Mouse (Mus musculus): ENCODE data around the gene Edem2.
"Not testable (repeated sequence)": the region's sequence is repeated elsewhere in the genome, so short reads cannot be mapped to it uniquely, and the experiment has no call there.

Gene Edem2

GRCm38 (mm10) chr2:155735766-155736165 lies 6.5 kb upstream of the Edem2 start, which contains the start of gene Gm17581:
Gm17581 (minus strand) TSS chr2:155735866.
- not testable (repeated sequence) for DNase-seq (ENCODE audit: low spot score)

DNA sequence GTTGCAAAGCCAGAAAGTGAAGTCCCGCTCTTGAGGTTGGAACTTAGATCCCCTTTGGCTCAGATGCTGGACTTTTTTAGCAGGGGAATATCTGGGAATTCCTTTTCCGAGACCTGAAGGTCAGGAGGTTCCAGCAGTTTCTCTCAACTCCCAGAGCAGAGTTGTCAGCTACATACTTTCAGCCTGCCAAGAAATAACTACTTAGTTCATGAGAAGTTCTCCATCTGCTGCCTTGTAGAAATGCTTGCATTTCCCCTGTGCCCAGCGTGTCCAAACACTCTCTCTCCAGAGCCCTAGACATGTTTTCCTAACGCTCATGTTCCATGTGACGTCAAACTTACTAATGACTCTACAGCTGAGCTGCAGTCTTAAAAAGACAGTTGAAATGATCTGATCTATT lies 5.8 kb upstream of the Edem2 start:
- DNase-seq (ENCODE audit: low spot score), result no peak

DNA sequence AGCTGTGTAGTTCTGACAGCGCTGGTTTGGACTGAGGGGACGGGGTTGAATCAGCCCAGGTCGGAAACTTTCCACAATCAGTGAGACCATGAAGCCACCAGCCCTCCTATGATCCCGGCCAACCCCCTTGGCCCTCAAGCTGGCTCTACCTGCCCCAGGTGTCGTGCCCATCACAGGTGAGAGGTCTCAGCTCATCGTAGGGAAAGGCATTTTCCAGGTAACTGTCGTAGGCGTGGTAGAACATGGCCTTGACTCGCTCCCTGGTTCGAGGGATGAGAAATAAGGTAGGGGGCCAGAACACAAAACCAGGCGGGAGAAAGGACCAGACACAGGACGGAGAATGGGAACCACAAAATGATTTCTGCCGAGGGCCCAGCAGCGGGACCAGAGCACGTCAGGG lies 533 bp downstream of the Edem2 start:
- no peak for DNase-seq (ENCODE audit: low spot score)

GRCm38 (mm10) chr2:155727764-155728395 lies 1.4 kb downstream of the Edem2 start:
- DNase-seq (ENCODE audit: low spot score), result no peak

DNA sequence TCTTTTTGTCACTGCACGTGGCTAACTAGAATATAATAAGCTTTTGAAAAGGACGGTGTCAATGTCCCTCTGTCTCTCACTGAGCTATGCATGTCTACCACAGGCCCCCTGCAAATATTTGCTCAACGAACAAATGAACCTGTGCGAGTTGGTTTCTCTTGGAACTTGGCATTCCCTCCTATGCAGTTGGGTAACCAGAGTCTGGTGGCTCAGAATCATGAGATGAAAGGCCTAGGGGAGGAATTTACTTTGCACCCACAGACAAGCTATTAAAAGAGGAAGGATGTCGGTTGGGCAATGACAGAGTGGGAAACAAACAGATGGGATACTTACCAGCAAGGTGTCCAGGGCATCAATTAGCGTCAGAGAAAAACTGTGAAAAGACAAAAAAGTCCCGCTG lies 3.0 kb downstream of the Edem2 start:
- DNase-seq (ENCODE audit: low spot score), result no peak

DNA sequence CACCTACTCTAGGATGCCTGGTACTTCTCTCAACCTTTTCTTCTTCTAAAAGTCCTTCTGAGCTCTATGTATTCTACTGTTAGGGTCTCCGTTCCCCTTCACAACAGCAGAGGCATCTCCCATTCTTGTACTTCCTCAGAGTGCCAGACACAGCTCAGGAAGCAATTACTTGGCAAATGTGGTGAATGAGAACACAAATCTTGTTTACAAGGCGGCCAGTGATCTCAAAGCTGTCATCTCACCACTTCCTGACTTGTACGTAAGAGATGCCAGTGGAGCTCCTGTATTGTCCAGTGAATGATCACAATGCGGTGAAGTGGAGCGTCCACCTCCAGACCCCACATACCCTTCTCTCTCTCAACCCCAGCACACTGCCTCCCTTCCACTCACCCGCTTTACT lies 4.7 kb downstream of the Edem2 start:
- no peak for DNase-seq (ENCODE audit: low spot score)

DNA sequence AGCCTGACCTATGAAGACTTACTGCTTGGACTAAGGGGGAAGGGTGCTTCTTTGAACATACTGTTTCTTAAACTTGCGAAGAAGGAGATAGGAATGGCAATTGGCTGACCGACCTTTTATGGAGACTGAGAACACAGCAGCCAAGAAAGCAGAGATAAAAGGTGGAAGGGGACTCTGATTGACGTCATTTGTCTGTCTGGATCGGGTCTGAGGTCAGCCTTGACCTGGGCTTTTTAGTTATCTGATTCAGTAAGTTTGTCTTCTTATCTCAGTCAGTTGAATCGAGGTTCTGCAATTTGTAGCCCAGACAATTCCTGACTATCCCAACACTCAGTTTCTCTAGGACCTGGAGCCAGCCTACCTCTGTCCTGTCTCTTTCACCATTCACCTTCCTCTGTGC lies 5.2 kb downstream of the Edem2 start:
- DNase-seq (ENCODE audit: low spot score), result no peak

- DNase-seq (ENCODE audit: low spot score), result no peak
Observed at GRCm38 (mm10) chr2:155720585-155720984, 8.7 kb downstream of the Edem2 start.

DNA sequence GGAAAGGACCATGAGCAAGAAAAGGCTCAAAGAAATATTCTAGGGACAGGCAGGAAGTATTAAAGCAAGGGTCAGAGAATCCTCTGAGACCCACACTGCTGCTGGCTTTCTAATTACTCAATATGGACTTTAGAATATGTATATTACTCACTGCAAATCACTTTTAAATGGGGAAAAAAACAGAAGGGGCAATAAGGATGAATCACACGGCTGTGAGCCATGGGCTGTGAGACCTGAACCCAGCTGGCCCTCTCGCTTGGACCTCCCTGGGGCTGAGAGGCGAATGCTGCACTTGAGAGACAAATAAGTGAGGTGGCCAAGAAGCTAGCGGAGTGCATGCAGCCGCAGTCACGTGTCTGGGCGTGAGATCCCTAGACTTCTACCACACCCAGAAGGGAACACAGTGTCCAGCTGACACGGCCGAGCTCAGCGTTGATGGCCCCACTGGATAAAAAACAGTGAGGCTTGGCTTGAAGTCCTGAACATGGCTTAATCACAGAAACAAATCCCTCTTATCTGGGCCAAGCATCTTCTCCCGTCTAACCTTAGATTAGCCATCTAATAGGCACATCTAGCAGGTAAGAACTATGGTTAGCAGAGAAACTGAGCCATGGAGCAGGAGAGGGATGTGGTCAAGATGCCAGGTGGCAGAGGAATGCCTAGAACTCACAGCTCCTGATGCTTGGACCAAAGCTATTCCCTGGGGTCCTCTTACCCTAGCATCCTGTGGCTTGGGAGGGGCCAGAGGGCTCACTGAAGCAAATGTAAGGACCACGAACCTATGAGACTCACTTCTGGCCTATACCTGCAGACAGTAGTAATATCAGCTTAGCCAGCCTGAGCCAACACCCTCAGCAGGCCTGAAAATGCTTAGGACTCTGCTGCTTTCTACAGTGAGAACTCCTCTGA lies 11.9 kb downstream of the Edem2 start:
- no peak for DNase-seq (ENCODE audit: low spot score)

DNA sequence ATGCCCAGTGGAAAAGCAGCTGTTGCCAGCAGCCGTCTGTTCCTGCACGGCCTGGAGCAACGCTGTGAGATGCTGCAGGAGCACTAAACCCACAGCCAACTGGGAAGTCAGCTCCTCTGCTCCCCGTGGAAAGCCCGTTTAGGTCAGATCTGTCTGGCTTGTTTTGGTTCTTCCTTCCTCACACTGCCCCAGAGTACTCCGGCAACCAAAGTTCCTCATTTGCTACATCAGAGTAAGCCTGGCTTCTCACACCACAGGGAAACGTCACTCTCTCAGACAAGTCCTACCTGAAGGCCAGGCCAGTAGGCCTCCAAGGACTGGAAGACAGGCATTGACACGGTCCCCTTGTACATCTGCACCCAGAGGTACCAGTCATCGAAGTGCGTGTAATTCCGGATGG lies 18.7 kb downstream of the Edem2 start:
- no peak for DNase-seq (ENCODE audit: low spot score)

DNA sequence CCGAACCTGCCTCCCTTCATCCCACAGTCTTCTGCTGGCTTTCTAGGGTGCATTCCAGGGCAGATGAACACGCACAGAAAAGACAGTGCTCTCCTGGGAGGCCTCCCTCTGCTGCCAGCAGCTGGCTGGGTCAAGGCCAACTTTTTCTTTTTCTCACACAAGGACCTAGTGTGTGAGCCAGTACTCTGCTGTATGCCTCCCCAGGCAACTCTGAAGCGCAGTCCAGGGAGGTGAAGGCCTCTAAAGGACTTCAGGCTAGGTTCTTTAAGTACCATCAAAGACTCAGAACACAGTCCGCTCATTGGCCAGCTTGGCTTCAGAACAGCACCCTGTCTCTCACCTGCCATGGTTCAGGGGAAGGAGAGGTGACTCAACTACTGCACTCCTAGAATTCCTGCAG lies 22.0 kb downstream of the Edem2 start:
- peak; percentile 49 for DNase-seq (ENCODE audit: low spot score)

GRCm38 (mm10) chr2:155703630-155704029 lies 25.6 kb downstream of the Edem2 start:
- no peak for DNase-seq (ENCODE audit: low spot score)

- no peak for DNase-seq (ENCODE audit: low spot score)
Observed at GRCm38 (mm10) chr2:155701399-155701919, 27.8 kb downstream of the Edem2 start.

- not testable (repeated sequence) for DNase-seq (ENCODE audit: low spot score)
Observed at GRCm38 (mm10) chr2:155698443-155698842, 30.8 kb downstream of the Edem2 start.

GRCm38 (mm10) chr2:155696851-155697250 lies 32.4 kb downstream of the Edem2 start:
- no peak for DNase-seq (ENCODE audit: low spot score)

- peak; percentile 88 for DNase-seq (ENCODE audit: low spot score)
Observed at GRCm38 (mm10) chr2:155696091-155696558, 33.1 kb downstream of the Edem2 start.

GRCm38 (mm10) chr2:155695316-155695715 lies 34.0 kb downstream of the Edem2 start:
- DNase-seq (ENCODE audit: low spot score), result no peak

DNA sequence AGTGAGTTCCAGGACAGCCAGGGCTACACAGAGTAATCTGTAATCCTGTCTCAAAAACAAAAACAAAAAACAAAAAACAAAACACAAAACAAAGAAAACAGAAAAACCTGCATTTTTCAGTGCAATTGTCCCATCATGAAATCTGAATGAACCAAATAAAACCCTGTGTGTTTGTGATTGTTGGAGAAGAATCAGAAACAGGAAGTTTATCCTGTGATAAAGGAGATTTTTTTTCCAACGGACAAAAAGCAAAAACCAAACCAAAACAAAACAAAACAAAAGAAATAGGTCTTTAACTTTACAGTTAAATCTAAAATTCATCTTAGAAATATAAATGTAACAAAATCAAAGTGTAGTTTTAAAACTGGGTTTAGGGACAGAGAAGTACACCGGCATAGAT lies 34.7 kb downstream of the Edem2 start:
- no peak for DNase-seq (ENCODE audit: low spot score)

- DNase-seq (ENCODE audit: low spot score), result no peak
Observed at GRCm38 (mm10) chr2:155693136-155693535, 36.1 kb downstream of the Edem2 start.

DNA sequence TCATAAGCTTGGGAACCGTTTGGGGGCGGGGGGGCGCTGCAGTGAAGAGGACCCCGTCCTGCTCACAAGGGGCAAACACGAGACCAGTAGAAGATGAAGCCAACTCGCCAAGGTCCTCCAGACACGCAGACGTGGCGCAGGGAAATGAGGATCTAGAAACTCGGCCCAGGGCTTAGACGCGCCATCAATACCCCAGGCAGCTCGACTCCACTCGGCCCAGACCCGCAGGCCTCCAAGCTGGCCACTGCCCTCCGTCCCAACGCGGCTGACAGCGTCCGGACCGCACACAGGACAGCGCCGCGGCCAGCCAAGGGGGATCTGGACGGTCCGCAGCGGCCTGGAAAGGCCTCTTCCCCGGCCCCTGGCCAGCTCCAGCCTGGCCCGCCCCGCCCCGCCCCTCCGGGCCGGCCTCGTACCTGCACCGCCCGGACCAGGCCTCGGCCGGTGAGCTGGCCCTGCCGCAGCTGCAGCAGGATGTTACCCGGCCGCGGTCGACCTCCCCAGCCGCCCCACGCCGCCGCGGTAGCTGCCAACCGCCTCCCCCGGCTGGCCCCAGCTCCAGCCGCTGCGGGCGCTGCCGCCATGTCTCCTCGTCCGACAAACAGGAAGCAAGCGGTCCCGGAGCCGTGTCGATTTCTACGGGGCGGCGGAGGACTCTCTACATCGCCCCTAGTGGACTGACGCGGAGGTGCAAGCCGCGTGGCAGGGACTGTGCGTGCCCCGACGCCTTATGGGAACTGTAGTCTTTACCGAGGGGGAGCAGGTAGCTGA lies 37.4 kb downstream of the Edem2 start, which contains the start of gene Trpc4ap:
Gene Trpc4ap, minus strand, starts transcription at position 662 of the 771 bp plus-strand sequence.
- DNase-seq (ENCODE audit: low spot score), result peak; percentile 98

DNA sequence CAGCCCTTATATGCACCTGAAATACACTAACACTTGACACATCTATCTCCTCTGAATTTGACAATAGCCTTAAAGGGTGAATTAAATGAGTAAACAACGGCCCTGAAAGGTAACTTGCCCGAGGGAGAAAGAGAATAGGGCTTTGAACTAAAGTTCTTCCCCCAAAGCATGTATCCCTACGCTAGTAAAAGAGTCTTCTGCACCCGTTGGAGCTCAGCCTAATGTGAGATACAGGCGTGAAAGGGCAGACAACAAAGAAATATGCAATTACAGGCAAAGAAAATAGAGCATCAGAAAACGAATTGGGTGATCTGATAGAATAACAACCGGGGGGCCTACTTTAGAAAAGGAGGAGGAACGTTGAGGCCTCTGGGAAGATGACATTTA lies 37.9 kb downstream of the Edem2 start:
- DNase-seq (ENCODE audit: low spot score), result no peak

- DNase-seq (ENCODE audit: low spot score), result no peak
Observed at GRCm38 (mm10) chr2:155689211-155689610, 40.1 kb downstream of the Edem2 start.

Data from ovary, postnatal 14 days (tissue).